Mouse (Mus musculus): Measurements from ENCODE around the gene Gpnmb. TPM values are rescaled to one million over a fixed set of nuclear protein-coding genes. Genes with fewer than 3 reads are reported as not detected.

The Gpnmb gene
- polyA plus RNA-seq, 1 experiment, result 2.8 TPM

DNA sequence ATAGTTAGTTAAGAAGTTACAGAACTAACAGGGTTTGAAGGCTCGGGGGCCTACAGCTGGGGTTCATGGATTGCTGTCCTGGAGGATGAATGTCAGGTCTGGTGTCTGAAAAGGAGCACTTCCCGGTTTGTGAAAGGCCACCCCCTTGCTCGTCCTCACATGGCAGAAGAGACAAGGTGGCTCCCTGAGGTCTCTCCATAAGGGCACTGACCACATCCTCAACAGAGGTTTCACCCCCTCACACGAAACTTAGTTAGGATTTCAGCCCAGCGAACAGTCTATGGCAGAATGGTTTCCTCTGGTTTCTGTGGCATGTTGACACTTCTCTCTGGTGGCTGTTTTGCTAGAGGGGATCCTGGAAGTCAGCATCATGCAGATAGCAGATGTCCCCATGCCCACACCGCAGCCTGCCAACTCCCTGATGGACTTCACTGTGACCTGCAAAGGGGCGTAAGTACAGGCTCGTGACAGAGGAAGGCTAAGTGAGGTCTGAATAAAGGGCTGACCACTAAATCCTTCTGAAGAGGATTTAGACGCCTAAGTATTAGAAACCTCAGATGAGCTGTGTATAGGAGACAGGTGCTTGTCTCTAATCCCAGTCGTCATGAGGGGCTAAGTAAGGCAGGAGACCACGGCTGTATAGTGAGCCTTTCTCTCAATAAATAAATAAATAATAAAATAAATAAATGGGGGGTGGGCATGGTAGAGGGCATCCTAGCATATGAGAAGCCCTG, 14.5 kb downstream of the Gpnmb start:
- no peaks in the 10 kb centered on the region for H3K4me1 ChIP-seq (ENCODE audit: control insufficient read depth, insufficient read depth, insufficient read length, low read length)
- no peak overlapping the region for H3K4me3 ChIP-seq (ENCODE audit: insufficient read depth, low read depth, low read length)
- H3K27ac ChIP-seq (replicated peaks; ENCODE audit: low read depth, low read length), result no peak overlapping the region

DNA sequence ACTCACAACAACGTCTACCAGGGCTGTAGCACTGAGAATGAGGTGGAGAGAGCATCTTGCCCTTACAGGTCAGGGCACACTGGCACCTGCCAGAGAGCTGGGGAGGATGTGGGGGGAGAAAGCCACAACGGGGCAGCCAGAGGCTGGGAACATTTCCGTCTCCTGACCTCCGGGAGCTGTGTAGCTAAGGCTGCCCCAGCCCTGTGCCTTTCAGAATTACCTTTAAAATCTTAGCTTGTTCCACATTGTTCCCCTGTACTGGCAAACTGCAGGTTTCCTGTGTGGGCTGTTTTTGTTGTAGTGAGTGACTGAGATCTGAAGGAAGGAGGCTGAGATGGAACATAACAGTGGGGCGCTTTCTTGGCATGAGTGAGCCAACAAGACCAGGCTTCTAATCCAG, 15.8 kb downstream of the Gpnmb start:
- Histone ChIP-seq H3K4me1 (ENCODE audit: control insufficient read depth, insufficient read depth, insufficient read length, low read length) (no peaks in the 10 kb centered on the region), H3K4me3 (ENCODE audit: insufficient read depth, low read depth, low read length) (no peak overlapping the region), H3K27ac (replicated peaks; ENCODE audit: low read depth, low read length) (no peak overlapping the region)

DNA sequence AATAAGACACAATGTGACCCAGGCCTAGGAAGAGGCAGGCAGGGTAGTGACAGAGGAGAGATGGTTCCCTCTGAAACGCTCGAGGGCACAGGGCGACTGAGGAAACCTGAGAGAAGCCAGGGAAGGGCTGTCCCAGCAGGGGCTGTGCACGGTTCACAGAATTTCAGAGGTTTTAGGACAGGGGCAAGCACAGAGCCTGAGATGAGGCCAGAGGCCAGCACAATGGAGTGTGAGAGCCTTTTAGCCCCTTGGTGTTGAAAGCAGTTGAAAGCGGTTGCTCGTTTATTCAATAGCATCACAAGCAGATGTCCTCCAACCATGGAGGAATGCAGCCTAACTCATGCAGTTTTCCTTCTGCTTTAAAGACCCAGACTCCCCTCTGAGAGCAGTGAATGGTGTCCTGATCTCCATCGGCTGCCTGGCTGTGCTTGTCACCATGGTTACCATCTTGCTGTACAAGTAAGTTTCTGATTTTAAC, 18.9 kb downstream of the Gpnmb start:
- Histone ChIP-seq H3K4me3 (ENCODE audit: insufficient read depth, low read depth, low read length) (no peak overlapping the region), H3K4me1 (ENCODE audit: control insufficient read depth, insufficient read depth, insufficient read length, low read length) (no peaks in the 10 kb centered on the region), H3K27ac (replicated peaks; ENCODE audit: low read depth, low read length) (no peak overlapping the region)

DNA sequence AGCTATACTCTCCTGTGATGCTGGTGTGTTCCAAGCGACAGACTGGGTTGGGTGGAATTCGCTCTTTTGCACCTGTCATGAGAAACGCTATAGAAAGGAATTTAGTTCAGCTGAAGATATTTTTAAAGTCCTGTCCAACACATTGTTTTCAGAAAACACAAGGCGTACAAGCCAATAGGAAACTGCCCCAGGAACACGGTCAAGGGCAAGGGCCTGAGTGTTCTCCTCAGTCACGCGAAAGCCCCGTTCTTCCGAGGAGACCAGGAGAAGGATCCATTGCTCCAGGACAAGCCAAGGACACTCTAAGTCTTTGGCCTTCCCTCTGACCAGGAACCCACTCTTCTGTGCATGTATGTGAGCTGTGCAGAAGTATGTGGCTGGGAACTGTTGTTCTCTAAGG, 19.7 kb downstream of the Gpnmb start:
- H3K4me3 ChIP-seq (ENCODE audit: insufficient read depth, low read depth, low read length), result no peak overlapping the region
- H3K4me1 ChIP-seq (ENCODE audit: control insufficient read depth, insufficient read depth, insufficient read length, low read length), result no peaks in the 10 kb centered on the region
- no peak overlapping the region for H3K27ac ChIP-seq (replicated peaks; ENCODE audit: low read depth, low read length)

DNA sequence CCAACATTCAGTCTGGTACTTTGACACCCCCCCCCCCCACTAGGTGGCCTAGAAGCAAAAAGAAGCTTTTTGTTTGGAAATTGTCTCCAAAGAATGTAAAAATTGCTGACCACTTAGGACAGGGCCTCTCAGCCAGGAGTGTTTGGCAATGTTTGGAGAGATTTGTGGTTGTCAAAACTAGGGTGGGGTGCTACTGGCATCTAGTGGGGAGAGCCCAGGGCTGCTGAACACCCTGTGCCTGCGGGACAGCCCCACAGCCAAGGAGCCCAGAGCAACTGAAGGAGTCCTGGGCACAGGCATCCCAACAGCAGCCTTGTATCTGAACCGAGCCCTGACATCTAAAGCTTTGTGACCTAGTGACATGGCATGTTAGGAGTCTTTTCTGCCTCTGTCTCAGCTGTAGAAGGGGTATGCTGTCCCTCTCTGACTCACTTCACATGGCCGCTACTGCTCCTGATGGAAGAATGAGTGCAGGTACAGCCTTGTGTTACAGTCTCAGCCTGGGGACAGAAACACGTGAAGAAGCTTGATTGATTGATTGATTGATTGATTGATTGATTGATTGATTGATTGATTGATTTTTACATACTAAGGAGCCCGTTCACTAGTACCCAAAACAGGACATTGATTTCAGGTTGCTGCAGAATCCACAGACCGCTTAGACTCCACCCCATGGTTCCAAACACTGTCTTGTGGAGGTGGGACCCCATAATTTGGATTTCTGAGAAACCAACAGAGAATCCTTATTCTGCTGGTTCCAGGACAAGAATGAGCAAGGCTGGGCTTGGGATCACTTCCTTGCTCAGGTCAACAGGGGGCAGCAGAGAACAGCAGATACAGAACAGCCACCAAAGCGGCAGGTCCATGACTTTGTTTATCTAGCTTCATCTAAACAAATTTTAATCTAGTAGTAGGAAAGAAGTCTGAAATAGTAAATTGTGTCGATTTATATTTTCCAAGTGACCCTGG, 21.0 kb downstream of the Gpnmb start:
- no peak overlapping the region for H3K4me3 ChIP-seq (ENCODE audit: insufficient read depth, low read depth, low read length)
- H3K4me1 ChIP-seq (ENCODE audit: control insufficient read depth, insufficient read depth, insufficient read length, low read length), result no peaks in the 10 kb centered on the region
- no peak overlapping the region for H3K27ac ChIP-seq (replicated peaks; ENCODE audit: low read depth, low read length)

DNA sequence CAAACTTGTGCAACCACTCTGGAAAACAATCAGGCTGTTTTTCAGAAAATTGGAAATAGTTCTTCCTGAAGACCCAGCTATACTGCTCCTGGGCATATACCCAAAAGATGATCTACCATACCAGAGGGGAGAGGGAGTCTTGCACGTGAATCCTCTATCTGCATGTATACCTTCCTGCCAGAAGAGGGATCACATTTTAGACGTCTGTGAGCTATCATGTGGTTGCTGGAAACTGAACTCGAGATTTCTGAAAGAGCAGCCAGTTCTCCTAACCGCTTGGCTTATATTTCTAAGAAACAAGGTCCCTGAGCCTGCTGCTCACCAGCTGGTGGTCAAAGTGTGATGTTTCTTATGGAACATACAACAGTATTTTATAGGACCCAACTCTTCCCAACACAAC, 32.0 kb downstream of the Gpnmb start:
- no peak overlapping the region for H3K27ac ChIP-seq (replicated peaks; ENCODE audit: low read depth, low read length)
- H3K4me1 ChIP-seq (ENCODE audit: control insufficient read depth, insufficient read depth, insufficient read length, low read length), result no peaks in the 10 kb centered on the region

DNA sequence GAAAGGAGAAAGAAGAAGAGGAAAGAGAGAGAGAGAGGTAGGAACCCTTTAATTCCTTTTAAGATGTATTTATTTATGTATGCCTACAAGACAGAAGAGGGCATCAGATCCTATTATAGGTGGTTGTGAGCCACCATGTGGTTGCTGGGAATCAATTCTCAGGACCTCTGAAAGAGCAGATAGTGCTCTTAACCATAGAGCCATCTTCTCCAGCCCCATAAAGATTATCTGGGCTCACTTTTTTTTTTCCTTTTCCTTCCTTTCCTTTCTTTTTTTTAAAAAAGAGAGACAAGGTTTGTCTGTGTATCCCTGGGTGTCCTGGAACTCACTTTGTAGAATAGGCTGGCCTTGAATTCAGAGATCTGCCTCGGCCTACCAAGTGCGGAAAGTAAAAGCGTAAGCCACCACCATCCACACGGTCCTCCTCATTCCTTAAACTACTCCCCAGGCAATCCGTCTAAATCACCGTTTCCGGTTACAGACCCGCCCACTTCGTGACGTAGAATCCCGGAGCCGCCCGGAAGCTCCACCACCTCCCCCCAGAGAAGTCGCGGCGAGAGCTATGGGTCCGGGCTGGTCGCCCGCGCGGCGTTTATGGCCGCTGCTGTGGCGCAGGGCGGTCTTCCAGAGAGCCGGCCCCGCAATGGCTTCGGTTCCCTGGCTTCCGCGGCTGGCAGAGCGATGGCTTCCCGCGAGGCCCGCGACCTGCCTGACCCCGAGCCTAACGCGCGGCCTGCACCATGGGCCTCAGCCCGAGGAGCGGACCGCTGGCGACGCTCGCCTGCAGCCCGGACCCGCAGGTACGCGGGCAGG, 37.2 kb downstream of the Gpnmb start, which contains the start of gene Malsu1:
Malsu1 (plus strand) TSS at position 492 of the 813 bp plus-strand sequence.
- Histone ChIP-seq H3K4me3 (ENCODE audit: insufficient read depth, low read depth, low read length) (peak within 1 kb of the TSS; percentile 99), H3K27ac (replicated peaks; ENCODE audit: low read depth, low read length) (peak within 1 kb of the TSS; percentile 75), H3K4me1 (ENCODE audit: control insufficient read depth, insufficient read depth, insufficient read length, low read length) (no peaks in the 10 kb centered on the region)

More for the DNA sequence above, 32.0 kb downstream of the Gpnmb start:
- no peak overlapping the region for H3K4me3 ChIP-seq (ENCODE audit: insufficient read depth, low read depth, low read length)

DNA sequence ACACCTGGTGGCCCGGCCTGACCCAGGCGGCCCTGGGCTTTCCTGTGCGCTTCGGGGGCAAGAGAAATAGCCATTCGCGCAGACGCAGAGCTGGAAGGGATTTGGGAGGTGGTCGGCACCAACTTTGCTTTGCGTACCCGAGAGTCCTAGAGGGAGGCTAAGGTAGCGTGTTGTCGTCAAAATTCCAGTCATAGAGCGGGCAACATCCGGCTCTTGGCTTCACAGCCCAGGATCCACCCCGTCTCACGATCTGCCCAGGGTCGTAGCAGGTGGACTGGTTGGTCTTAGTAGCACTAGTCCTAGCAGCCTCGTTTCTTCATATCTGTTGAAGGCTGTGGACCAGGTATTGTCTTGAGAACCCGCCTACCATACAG, 37.8 kb downstream of the Gpnmb start:
- H3K27ac ChIP-seq (replicated peaks; ENCODE audit: low read depth, low read length), result peak overlapping the region; percentile 74
- no peaks in the 10 kb centered on the region for H3K4me1 ChIP-seq (ENCODE audit: control insufficient read depth, insufficient read depth, insufficient read length, low read length)
- H3K4me3 ChIP-seq (ENCODE audit: insufficient read depth, low read depth, low read length), result peak overlapping the region; percentile 99

DNA sequence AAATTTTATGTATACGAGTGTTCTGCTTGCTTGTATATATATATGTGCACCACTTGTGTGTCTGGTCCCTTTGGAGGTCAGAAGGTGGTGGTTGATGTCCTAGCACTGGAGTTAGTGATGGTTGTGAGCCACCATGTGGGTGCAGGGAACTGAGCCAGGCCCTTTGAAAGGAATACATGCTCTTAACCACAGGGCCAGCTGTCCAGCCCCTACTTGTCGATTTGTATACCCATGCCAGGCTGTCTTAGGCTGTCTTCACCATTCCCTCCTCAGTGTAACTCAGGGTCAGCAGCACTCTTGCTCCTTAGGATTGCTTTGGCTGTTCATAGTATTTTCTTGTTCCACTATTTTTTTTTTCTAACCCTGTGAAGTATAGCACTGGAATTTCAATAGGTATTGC, 41.5 kb downstream of the Gpnmb start:
- Histone ChIP-seq H3K4me1 (ENCODE audit: control insufficient read depth, insufficient read depth, insufficient read length, low read length) (no peaks in the 10 kb centered on the region), H3K27ac (replicated peaks; ENCODE audit: low read depth, low read length) (no peak overlapping the region), H3K4me3 (ENCODE audit: insufficient read depth, low read depth, low read length) (no peak overlapping the region)

DNA sequence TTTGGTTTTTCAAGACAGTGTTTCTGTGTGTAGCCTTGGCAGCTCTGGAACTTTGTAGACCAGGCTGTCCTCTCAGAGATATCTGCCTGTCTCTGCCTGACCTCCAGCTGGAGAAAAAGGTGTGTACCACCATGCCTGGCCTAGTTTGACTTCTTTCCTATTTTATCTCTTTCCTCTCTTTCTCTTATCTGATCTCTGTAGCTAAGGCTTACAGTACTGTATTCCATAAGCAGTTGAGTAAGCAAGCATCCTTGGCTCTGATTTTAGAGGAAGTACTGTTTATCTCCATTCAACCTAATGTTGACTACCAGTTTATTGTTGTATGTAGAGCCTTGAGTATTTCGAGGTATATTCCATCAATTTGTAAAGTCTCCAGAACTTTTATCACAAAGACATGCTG, 43.0 kb downstream of the Gpnmb start:
- Histone ChIP-seq H3K4me3 (ENCODE audit: insufficient read depth, low read depth, low read length) (no peak overlapping the region), H3K4me1 (ENCODE audit: control insufficient read depth, insufficient read depth, insufficient read length, low read length) (no peaks in the 10 kb centered on the region), H3K27ac (replicated peaks; ENCODE audit: low read depth, low read length) (no peak overlapping the region)

DNA sequence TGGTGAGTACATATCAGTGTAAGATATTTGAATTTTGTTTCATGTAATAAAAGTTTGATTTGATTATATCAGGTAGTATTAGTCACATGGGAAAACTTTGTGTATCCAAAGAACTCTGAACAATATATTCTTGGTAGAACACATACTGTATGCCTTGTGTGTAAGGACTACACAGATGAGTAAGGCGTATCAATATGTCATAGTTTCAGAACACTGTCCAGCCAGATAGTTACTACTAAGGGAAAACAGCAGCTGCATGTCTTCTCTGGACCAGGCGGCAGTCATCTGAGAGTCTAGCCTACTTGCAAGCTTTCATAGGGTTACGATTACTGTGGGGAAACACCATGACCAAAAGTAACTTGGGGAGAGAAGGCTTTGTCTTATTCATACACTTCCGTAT, 46.7 kb downstream of the Gpnmb start:
- H3K4me1 ChIP-seq (ENCODE audit: control insufficient read depth, insufficient read depth, insufficient read length, low read length), result no peaks in the 10 kb centered on the region
- no peak overlapping the region for H3K4me3 ChIP-seq (ENCODE audit: insufficient read depth, low read depth, low read length)
- no peak overlapping the region for H3K27ac ChIP-seq (replicated peaks; ENCODE audit: low read depth, low read length)

DNA sequence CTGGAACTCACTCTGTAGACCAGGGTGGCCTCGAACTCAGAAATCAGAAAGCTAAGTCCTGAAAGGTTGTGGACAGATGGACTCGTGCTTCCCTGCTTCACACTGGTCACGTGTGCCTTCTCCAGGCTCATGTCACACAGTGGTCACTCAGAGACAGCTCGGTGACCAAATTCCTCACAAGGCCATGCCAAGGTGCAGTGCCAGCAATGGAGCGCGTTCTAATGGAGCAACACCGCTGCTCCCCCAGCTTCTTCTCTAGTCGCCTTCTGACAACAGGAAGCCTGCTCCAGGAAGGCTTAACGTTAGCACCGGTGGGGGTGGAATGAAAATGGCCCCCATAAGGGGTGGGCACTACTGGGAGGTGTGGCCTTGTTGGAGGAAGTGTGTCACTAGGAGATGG, 58.6 kb downstream of the Gpnmb start:
- H3K27ac ChIP-seq (replicated peaks; ENCODE audit: low read depth, low read length), result no peak overlapping the region
- H3K4me1 ChIP-seq (ENCODE audit: control insufficient read depth, insufficient read depth, insufficient read length, low read length), result peaks cover 3% of the 10 kb centered on the region
- H3K4me3 ChIP-seq (ENCODE audit: insufficient read depth, low read depth, low read length), result no peak overlapping the region

DNA sequence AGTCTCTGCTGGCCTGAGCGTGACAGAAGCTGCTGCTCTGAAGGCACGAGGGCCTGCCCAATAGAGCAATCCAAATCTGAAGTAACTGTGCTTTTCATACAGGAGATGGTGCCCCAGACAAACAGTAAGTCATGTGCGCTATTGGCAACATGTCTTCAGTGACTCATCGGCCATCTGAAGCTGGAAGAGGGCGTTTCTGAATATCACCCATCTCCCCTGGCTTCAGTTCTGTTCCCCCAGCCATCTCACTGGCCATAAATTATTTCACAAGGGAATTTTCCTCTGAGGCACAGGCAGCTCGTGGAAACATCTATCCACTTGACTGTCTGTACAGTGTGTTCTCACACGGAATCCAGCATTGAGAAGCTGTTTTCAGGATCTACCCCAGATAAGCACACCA, 60.1 kb downstream of the Gpnmb start:
- H3K4me3 ChIP-seq (ENCODE audit: insufficient read depth, low read depth, low read length), result no peak overlapping the region
- H3K4me1 ChIP-seq (ENCODE audit: control insufficient read depth, insufficient read depth, insufficient read length, low read length), result peaks cover 3% of the 10 kb centered on the region
- peak overlapping the region; percentile 49 for H3K27ac ChIP-seq (replicated peaks; ENCODE audit: low read depth, low read length)

DNA sequence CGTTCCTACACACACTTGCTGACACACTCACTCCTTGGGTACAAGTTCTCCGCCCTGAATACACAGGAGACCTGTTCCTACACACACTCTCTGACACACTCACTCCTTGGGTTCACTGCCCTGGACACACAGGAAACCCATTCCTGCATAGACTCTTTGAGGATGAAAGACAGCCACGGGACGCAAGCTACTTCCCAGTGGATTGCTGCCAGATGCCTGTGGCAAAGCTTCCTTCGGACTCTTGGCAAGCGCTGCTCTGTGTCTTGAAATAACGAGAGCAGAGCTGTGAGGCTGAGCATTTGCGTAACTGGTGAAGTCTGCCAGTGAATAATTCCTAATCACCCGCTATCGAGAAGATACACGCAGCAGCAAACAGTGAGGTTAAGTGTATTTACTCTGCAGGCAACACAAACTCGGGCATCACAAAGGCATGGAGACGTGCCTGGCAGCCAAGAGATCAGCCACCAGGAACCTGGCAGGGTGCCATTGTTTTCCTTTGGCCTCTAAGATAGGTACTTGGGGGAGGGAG, 60.7 kb downstream of the Gpnmb start:
- Histone ChIP-seq H3K4me3 (ENCODE audit: insufficient read depth, low read depth, low read length) (no peak overlapping the region), H3K4me1 (ENCODE audit: control insufficient read depth, insufficient read depth, insufficient read length, low read length) (peaks cover 3% of the 10 kb centered on the region), H3K27ac (replicated peaks; ENCODE audit: low read depth, low read length) (peak overlapping the region; percentile 49)

Measured in brown adipose tissue, adult 24 weeks (tissue).